Mouse (Mus musculus) forebrain, embryonic 13.5 days (tissue): ENCODE results near the gene Zmiz1. TPM values are rescaled to one million over a fixed set of nuclear protein-coding genes. Genes with fewer than 3 reads are reported as not detected.

Experiments used
- ATAC-seq: fragments of 200-750 bp; cut with Nextera tagmentation; 2 replicates; pipeline ENCODE4 v1.8.0; 2017
- H3K27ac ChIP-seq: fragments of 300-500 bp; sonication (generic); 2 replicates; pipeline ENCODE4 v1.5.1; 2015; ENCODE audit warnings: inconsistent platforms, mild to moderate bottlenecking, moderate library complexity
- H3K27me3 ChIP-seq: fragments of 300-500 bp; sonication (generic); 2 replicates; pipeline ENCODE4 v1.6.1; 2015; ENCODE audit warnings: mild to moderate bottlenecking, inconsistent platforms
- H3K36me3 ChIP-seq: fragments of 300-500 bp; sonication (generic); 2 replicates; pipeline ENCODE4 v1.6.1; 2015; ENCODE audit warnings: mild to moderate bottlenecking, inconsistent platforms; ENCODE audit not compliant: poor library complexity, severe bottlenecking
- H3K4me1 ChIP-seq: fragments of 300-500 bp; sonication (generic); 2 replicates; pipeline ENCODE4 v1.6.1; 2015; ENCODE audit warnings: inconsistent platforms
- H3K4me2 ChIP-seq: fragments of 300-500 bp; sonication (generic); 2 replicates; pipeline ENCODE4 v1.6.1; 2015; ENCODE audit warnings: inconsistent platforms, mild to moderate bottlenecking, moderate library complexity
- H3K4me3 ChIP-seq: fragments of 300-500 bp; sonication (generic); 2 replicates; pipeline ENCODE4 v1.5.1; 2015; ENCODE audit warnings: mild to moderate bottlenecking, inconsistent platforms
- H3K9ac ChIP-seq: fragments of 300-500 bp; sonication (generic); 2 replicates; pipeline ENCODE4 v1.6.1; 2015; ENCODE audit warnings: mild to moderate bottlenecking, inconsistent platforms
- H3K9me3 ChIP-seq: fragments of 300-500 bp; sonication (generic); replicated peaks from 2 replicates; pipeline ENCODE4 v1.6.1; 2016; ENCODE audit warnings: inconsistent platforms
- WGBS: fragments of 180-500 bp; shearing (Covaris S2); methylation state at CpG from one replicate; pipeline ENCODE4 v1.1.7; 2015; 5-methylcytosine and 5-hydroxymethylcytosine counted together
- polyA plus RNA-seq: library from polyadenylated mRNA; unstranded; fragments of >200 nt; fragmentation: Nextera tagmentation; extraction: Ambion mirVana; gene quantifications from 2 replicates; pipeline ENCODE4 v1.2.1, GENCODE M21; 2015

Zmiz1 gene
- polyA plus RNA-seq, 1 experiment from 2014 or later, result 57.2 TPM

DNA sequence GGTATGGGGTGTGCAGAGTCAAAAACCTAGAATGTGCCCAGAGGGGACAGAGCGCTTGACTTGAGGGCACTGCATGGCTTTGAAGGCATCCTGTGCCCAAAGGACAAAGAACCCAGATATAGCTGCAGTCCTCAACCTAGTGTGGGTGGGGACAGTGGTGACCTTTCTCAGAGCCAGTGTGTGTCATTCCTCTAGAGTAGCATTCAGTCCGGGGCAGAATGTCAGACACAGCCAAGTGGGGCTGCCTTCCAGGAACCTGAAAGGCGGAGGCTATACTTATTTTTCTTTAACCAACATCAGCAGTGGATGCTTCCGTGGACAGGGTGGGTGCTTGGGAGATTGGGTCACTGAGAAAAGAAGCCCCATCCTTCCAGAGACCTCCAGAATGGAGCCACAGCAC, 103.5 kb downstream of the Zmiz1 start:
- Histone ChIP-seq H3K9ac (no peak overlapping the region), H3K36me3 (peaks cover 43% of the 10 kb centered on the region), H3K4me1 (peaks cover 52% of the 10 kb centered on the region), H3K4me2 (no peak overlapping the region), H3K27me3 (no peaks in the 10 kb centered on the region), H3K9me3 (no peaks in the 10 kb centered on the region), H3K27ac (no peak overlapping the region), H3K4me3 (no peak overlapping the region)
- ATAC-seq, result no peak
- 93% methylated on average over 4 of the region's 4 CpGs for WGBS

DNA sequence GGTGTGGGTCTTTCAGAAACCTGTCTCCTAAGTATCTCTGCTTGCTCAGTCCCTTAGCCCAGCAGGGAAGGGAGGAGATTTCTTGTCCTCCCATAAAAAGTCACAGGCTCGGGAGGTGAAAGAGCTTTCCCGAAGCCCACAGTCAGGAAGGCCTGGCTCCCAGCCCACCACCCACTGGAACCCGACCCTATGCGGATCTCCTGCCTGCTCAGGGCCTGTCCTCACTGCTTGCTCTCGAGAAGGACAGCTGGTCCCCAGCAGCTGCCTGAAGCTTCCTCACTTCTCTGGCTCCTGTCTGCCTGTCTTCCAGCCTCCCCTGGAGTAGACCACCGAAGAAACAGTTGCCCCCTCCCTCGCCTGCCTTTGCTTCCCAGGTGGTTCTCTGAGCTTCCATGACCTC, 103.9 kb downstream of the Zmiz1 start:
- Histone ChIP-seq H3K27ac (no peak overlapping the region), H3K36me3 (peaks cover 43% of the 10 kb centered on the region), H3K4me2 (no peak overlapping the region), H3K9ac (no peak overlapping the region), H3K27me3 (no peaks in the 10 kb centered on the region), H3K9me3 (no peaks in the 10 kb centered on the region), H3K4me1 (peaks cover 49% of the 10 kb centered on the region), H3K4me3 (no peak overlapping the region)
- 82% methylated on average over 7 of the region's 7 CpGs for WGBS
- no peak for ATAC-seq

DNA sequence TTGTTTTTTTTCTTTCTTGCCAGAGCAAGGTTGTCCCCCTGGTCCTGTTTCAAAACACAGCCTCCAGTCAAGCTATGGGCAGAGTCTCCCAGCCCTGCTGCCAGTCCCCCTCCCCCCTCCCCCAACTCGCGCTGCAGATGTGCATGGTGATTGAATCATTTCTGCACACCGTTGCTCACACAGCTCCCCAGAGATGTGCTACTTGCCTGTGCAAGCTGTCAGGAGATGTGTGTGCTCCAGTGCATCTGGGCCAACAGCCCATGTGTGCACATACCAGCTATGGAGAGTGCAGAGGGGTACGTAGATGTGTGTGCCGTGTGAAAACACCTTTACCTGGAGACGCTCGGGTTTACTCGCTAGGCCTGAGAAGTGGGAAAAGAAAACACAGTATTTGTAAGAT, 105.6 kb downstream of the Zmiz1 start:
- Histone ChIP-seq H3K27me3 (no peaks in the 10 kb centered on the region), H3K4me1 (peaks cover 43% of the 10 kb centered on the region), H3K4me3 (no peak overlapping the region), H3K27ac (peak overlapping the region; percentile 79), H3K9ac (0 out of 2 replicates have a peak overlapping the region, but pooled peaks have one; percentile 36), H3K9me3 (no peaks in the 10 kb centered on the region), H3K4me2 (no peak overlapping the region), H3K36me3 (peaks cover 34% of the 10 kb centered on the region)
- 55% methylated on average over 8 of the region's 8 CpGs for WGBS
- ATAC-seq, result no peak

DNA sequence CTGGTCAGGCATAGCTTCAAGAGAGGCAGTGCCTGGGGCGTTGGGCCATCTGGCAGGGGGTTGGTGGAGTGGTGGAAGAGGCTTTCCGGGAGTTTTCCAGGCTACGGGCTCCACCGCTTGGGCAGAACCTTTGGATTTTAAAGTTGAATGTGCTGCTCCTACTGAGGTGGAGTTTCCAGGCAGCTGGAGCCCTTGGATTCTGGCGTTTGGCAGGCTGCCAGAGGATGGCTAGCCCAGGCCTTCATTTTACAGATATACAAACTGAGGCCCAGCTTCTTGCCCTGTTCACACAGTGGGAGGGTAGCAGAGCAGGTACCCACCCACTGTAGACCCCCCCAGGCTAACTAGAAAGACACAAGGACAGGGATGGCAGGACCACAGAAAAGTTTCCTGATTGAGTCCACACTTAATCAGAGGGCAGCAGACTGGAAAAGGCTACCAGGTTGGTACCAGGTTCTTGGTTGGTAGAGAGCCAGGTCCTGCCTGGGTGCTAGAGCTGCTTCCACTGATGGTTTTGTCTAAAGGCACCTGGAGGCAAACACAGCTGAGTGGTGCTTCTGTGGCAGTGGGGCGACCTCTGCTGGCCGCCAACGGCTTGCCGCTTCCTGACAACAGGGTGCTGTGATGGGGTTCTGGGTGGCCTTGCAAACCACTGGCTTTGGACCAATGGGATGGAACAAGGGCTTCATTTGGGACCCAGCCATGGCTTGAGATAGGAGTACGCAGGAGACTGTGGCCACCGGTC, 106.5 kb downstream of the Zmiz1 start:
- H3K36me3 ChIP-seq, result peaks cover 26% of the 10 kb centered on the region
- peak overlapping the region; percentile 79 for H3K27ac ChIP-seq
- peak overlapping the region; percentile 22; the same call in 1 of the 2 replicates for H3K9ac ChIP-seq
- no peaks in the 10 kb centered on the region for H3K27me3 ChIP-seq
- H3K4me3 ChIP-seq, result no peak overlapping the region
- H3K4me2 ChIP-seq, result no peak overlapping the region
- WGBS, result 21% methylated on average over 11 of the region's 11 CpGs
- peaks cover 48% of the 10 kb centered on the region for H3K4me1 ChIP-seq
- peak; percentile 80 for ATAC-seq
- no peaks in the 10 kb centered on the region for H3K9me3 ChIP-seq

DNA sequence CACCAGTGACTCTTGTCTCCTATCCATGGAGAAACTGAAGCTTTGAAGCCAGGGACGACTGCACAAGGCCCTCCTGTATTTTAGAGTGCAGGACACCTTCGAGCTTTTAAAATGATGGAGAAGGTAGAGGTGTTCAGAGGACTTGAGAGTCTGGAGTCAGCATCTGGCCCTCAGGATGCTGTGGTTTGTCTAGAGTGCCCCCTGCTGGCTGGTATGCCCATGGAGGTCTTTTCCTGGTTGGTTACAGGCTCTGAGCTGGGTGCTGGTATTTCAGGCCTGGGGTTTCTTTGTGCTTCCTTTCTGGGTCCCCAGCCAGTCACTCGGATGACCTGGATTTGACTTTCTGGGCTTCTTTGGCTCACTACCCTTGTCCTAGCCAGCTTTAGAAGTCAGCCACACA, 108.3 kb downstream of the Zmiz1 start:
- no peaks in the 10 kb centered on the region for H3K27me3 ChIP-seq
- no peak overlapping the region for H3K4me3 ChIP-seq
- no peaks in the 10 kb centered on the region for H3K9me3 ChIP-seq
- no peak overlapping the region for H3K9ac ChIP-seq
- no peak overlapping the region for H3K4me2 ChIP-seq
- peaks cover 29% of the 10 kb centered on the region for H3K36me3 ChIP-seq
- whole genome bisulfite sequencing, result 62% methylated on average over 3 of the region's 3 CpGs
- H3K27ac ChIP-seq, result no peak overlapping the region
- H3K4me1 ChIP-seq, result peaks cover 42% of the 10 kb centered on the region
- ATAC-seq, result no peak

DNA sequence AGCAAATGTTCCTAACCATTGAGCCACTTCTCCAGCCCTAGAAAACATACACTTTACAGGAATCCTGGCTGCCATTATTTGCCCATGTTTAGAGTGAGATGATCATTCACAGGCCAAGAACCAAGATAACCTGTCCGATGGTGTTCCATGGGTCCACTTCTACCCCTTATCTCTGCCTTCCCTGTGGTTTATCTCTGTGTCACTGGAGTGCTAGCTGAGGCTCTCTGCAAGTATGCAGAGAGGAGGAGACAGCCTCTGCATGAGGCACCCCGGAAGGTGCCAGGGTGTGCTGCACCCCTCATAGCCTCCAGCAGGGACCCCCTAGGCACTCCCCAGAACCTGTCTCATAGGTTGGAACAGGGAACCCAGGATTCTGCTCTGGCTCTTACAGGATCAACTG, 108.9 kb downstream of the Zmiz1 start:
- Histone ChIP-seq H3K27me3 (no peaks in the 10 kb centered on the region), H3K9ac (no peak overlapping the region)
- WGBS, result 98% methylated on average over 2 of the region's 2 CpGs

GRCm38 (mm10) chr14:25574047-25574870, 115.3 kb downstream of the Zmiz1 start:
- 40% methylated on average over 16 of the region's 16 CpGs for WGBS
- ATAC-seq, result no peak
- H3K27me3 ChIP-seq, result no peaks in the 10 kb centered on the region
- no peak overlapping the region for H3K4me2 ChIP-seq
- H3K4me3 ChIP-seq, result no peak overlapping the region
- peak overlapping the region; percentile 40; the same call in 1 of the 2 replicates for H3K27ac ChIP-seq
- peaks cover 74% of the 10 kb centered on the region for H3K36me3 ChIP-seq
- peak overlapping the region; percentile 43; the same call in 1 of the 2 replicates for H3K9ac ChIP-seq
- no peaks in the 10 kb centered on the region for H3K9me3 ChIP-seq
- H3K4me1 ChIP-seq, result peaks cover 45% of the 10 kb centered on the region

More for the DNA sequence above, 108.9 kb downstream of the Zmiz1 start:
- ATAC-seq, result no peak
- Histone ChIP-seq H3K36me3 (peaks cover 30% of the 10 kb centered on the region), H3K4me2 (no peak overlapping the region), H3K4me3 (no peak overlapping the region), H3K27ac (no peak overlapping the region; the same call in 1 of the 2 replicates), H3K9me3 (no peaks in the 10 kb centered on the region), H3K4me1 (peaks cover 37% of the 10 kb centered on the region)

- Histone ChIP-seq H3K4me2 (no peak overlapping the region), H3K4me1 (peaks cover 54% of the 10 kb centered on the region), H3K36me3 (peaks cover 93% of the 10 kb centered on the region), H3K27ac (peak overlapping the region; percentile 63), H3K9me3 (no peaks in the 10 kb centered on the region), H3K27me3 (no peaks in the 10 kb centered on the region), H3K4me3 (no peak overlapping the region), H3K9ac (no peak overlapping the region)
- 87% methylated on average over 3 of the region's 3 CpGs for WGBS
- no peak for ATAC-seq
These were observed 117.7 kb downstream of the Zmiz1 start for GRCm38 (mm10) chr14:25576642-25577041.

DNA sequence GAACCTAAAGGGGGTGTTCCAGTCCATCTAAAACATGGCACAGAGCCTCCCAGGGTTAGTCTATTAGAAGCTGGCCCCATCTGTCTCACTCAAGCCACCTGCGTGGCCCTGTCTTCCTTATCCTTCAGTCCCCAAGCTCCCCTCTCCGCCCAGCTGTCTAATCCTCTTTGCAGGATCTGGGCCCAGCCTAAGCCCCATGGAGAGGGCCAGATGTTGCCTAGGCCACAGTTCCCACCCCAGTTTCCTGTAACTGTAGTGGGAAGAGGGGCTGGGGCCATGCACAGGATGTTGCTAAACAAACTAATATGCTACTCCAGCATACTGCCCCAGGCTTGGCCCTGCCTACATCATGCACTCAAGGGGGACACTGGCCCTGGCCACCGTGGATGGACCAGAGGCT, 118.4 kb downstream of the Zmiz1 start:
- Histone ChIP-seq H3K4me3 (no peak overlapping the region), H3K36me3 (peaks cover 93% of the 10 kb centered on the region), H3K4me2 (no peak overlapping the region), H3K9ac (peak overlapping the region; percentile 30; the same call in 1 of the 2 replicates), H3K9me3 (no peaks in the 10 kb centered on the region), H3K27me3 (no peaks in the 10 kb centered on the region), H3K27ac (peak overlapping the region; percentile 63), H3K4me1 (peaks cover 54% of the 10 kb centered on the region)
- ATAC-seq, result no peak
- 44% methylated on average over 3 of the region's 3 CpGs for WGBS

- Histone ChIP-seq H3K27ac (peak overlapping the region; percentile 54), H3K4me3 (no peak overlapping the region), H3K9ac (0 out of 2 replicates have a peak overlapping the region, but pooled peaks have one; percentile 8), H3K4me2 (no peak overlapping the region), H3K4me1 (peaks cover 59% of the 10 kb centered on the region), H3K27me3 (no peaks in the 10 kb centered on the region), H3K36me3 (peaks cover 91% of the 10 kb centered on the region), H3K9me3 (no peaks in the 10 kb centered on the region)
- ATAC-seq, result no peak
- WGBS, result 76% methylated on average over 7 of the region's 7 CpGs
These were observed 120.6 kb downstream of the Zmiz1 start for GRCm38 (mm10) chr14:25579597-25579996.

GRCm38 (mm10) chr14:25580397-25580796, 121.4 kb downstream of the Zmiz1 start:
- no peak for ATAC-seq
- no peaks in the 10 kb centered on the region for H3K9me3 ChIP-seq
- H3K27me3 ChIP-seq, result no peaks in the 10 kb centered on the region
- H3K4me1 ChIP-seq, result peaks cover 64% of the 10 kb centered on the region
- no peak overlapping the region for H3K4me2 ChIP-seq
- H3K4me3 ChIP-seq, result no peak overlapping the region
- H3K27ac ChIP-seq, result peak overlapping the region; percentile 54
- H3K9ac ChIP-seq, result peak overlapping the region; percentile 30; the same call in 1 of the 2 replicates
- 0% methylated on average over 1 of the region's 1 CpGs for WGBS
- peaks cover 83% of the 10 kb centered on the region for H3K36me3 ChIP-seq

- peaks cover 72% of the 10 kb centered on the region for H3K4me1 ChIP-seq
- no peak overlapping the region for H3K4me3 ChIP-seq
- H3K9ac ChIP-seq, result no peak overlapping the region
- H3K27ac ChIP-seq, result no peak overlapping the region
- H3K9me3 ChIP-seq, result no peaks in the 10 kb centered on the region
- 96% methylated on average over 6 of the region's 6 CpGs for WGBS
- no peaks in the 10 kb centered on the region for H3K27me3 ChIP-seq
- H3K36me3 ChIP-seq, result peaks cover 61% of the 10 kb centered on the region
- no peak for ATAC-seq
- H3K4me2 ChIP-seq, result no peak overlapping the region
These were observed 123.6 kb downstream of the Zmiz1 start for GRCm38 (mm10) chr14:25582603-25583002.
